Comparison of ENCODE assay signal across 8 mouse cellular contexts in genomic region chrX:106187737-106188136, GRCm38 (mm10). TPM values are rescaled to one million over a fixed set of nuclear protein-coding genes. Genes with fewer than 3 reads are reported as not detected.
DNase-seq lines count a peak whose midpoint lies in the region; ATAC-seq and TF ChIP-seq lines count a peak whose summit lies in the region.

No protein-coding gene starts in this region.

- no peaks in the 10 kb centered on the region for H3K27me3 ChIP-seq in heart, adult 2 months (ENCODE audit: control insufficient read depth, insufficient read depth, low read length)
- H3K27me3 ChIP-seq in embryonic facial prominence, embryonic 15.5 days = no peaks in the 10 kb centered on the region
- H3K27me3 ChIP-seq in hindbrain, embryonic 11.5 days (ENCODE audit: control insufficient read depth, insufficient read depth, low read length) = no peaks in the 10 kb centered on the region
- H3K27me3 ChIP-seq in limb, embryonic 12.5 days = peaks cover 8% of the 10 kb centered on the region; the same call in 1 of the 2 replicates
- H3K27me3 ChIP-seq in midbrain, embryonic 13.5 days = no peaks in the 10 kb centered on the region; the same call in 1 of the 2 replicates

- peak overlapping the region; percentile 51 for H3K4me3 ChIP-seq in heart, adult 2 months
- H3K4me3 ChIP-seq in embryonic facial prominence, embryonic 15.5 days (replicated peaks) = peak overlapping the region; percentile 51
- H3K4me3 ChIP-seq in hindbrain, embryonic 11.5 days (ENCODE audit: low read depth, low read length) = peak overlapping the region; percentile 54
- H3K4me3 ChIP-seq in limb, embryonic 12.5 days (replicated peaks) = peak overlapping the region; percentile 55
- H3K4me3 ChIP-seq in midbrain, embryonic 13.5 days (replicated peaks) = peak overlapping the region; percentile 57

- peak; percentile 23 to 42 for DNase-seq in heart, adult 2 months
- no peak for DNase-seq in heart, adult 8-10 months (ENCODE audit: low spot score)
- DNase-seq in adrenal gland, adult 8-10 months = peak; percentile 23
- no peak for DNase-seq in hindbrain, embryonic 11.5 days (ENCODE audit: low spot score)
- peak; percentile 3 for DNase-seq in thymus, postnatal 0 days (ENCODE audit: low spot score)

- H3K79me2 ChIP-seq in heart, adult 2 months (replicated peaks; ENCODE audit: control insufficient read depth, insufficient read depth, low read length) = no peaks in the 10 kb centered on the region; the same call in 1 of the 2 replicates

- H3K4me1 ChIP-seq in heart, adult 2 months (ENCODE audit: control insufficient read depth, insufficient read depth, low read length) = peaks cover 6% of the 10 kb centered on the region
- 0 out of 2 replicates have a peak, but pooled peaks cover 7% of the 10 kb centered on the region for H3K4me1 ChIP-seq in embryonic facial prominence, embryonic 15.5 days
- no peaks in the 10 kb centered on the region for H3K4me1 ChIP-seq in hindbrain, embryonic 11.5 days (replicated peaks; ENCODE audit: control insufficient read depth, insufficient read depth, low read length)
- peaks cover 13% of the 10 kb centered on the region for H3K4me1 ChIP-seq in limb, embryonic 12.5 days (replicated peaks)
- H3K4me1 ChIP-seq in midbrain, embryonic 13.5 days (replicated peaks) = peaks cover 31% of the 10 kb centered on the region

- ATAC-seq in embryonic facial prominence, embryonic 15.5 days (ENCODE audit: insufficient number of reproducible peaks, low FRiP score, low TSS enrichment, low read depth) = no peak
- ATAC-seq in hindbrain, embryonic 11.5 days (ENCODE audit: low FRiP score) = no peak
- ATAC-seq in limb, embryonic 12.5 days (ENCODE audit: insufficient number of reproducible peaks, insufficient read depth, low FRiP score, low TSS enrichment, low read depth) = no peak
- ATAC-seq in midbrain, embryonic 13.5 days = no peak

- H3K9me3 ChIP-seq in embryonic facial prominence, embryonic 15.5 days (replicated peaks) = no peaks in the 10 kb centered on the region
- H3K9me3 ChIP-seq in hindbrain, embryonic 11.5 days (ENCODE audit: control insufficient read depth, low read length) = no peaks in the 10 kb centered on the region
- H3K9me3 ChIP-seq in limb, embryonic 12.5 days = no peaks in the 10 kb centered on the region
- H3K9me3 ChIP-seq in midbrain, embryonic 13.5 days = no peaks in the 10 kb centered on the region

- peak overlapping the region; percentile 75 for H3K27ac ChIP-seq in heart, adult 2 months
- H3K27ac ChIP-seq in embryonic facial prominence, embryonic 15.5 days (replicated peaks) = peak overlapping the region; percentile 69
- H3K27ac ChIP-seq in hindbrain, embryonic 11.5 days (ENCODE audit: low read depth, low read length) = no peak overlapping the region
- H3K27ac ChIP-seq in limb, embryonic 12.5 days = peak overlapping the region; percentile 77; the same call in 1 of the 2 replicates
- H3K27ac ChIP-seq in midbrain, embryonic 13.5 days = peak overlapping the region; percentile 35; the same call in 1 of the 2 replicates

- peak overlapping the region; percentile 53 for H3K4me2 ChIP-seq in embryonic facial prominence, embryonic 15.5 days (replicated peaks)
- H3K4me2 ChIP-seq in hindbrain, embryonic 11.5 days (replicated peaks; ENCODE audit: low read depth, low read length) = peak overlapping the region; percentile 54
- H3K4me2 ChIP-seq in limb, embryonic 12.5 days = peak overlapping the region; percentile 63
- peak overlapping the region; percentile 69 for H3K4me2 ChIP-seq in midbrain, embryonic 13.5 days (replicated peaks)

- H3K36me3 ChIP-seq in heart, adult 2 months (ENCODE audit: control insufficient read depth, insufficient read depth, low read length) = peaks cover 14% of the 10 kb centered on the region
- no peaks in the 10 kb centered on the region for H3K36me3 ChIP-seq in embryonic facial prominence, embryonic 15.5 days
- no peaks in the 10 kb centered on the region for H3K36me3 ChIP-seq in hindbrain, embryonic 11.5 days (ENCODE audit: control insufficient read depth, insufficient read depth, low read length)
- peaks cover 8% of the 10 kb centered on the region; the same call in 1 of the 2 replicates for H3K36me3 ChIP-seq in limb, embryonic 12.5 days
- no peaks in the 10 kb centered on the region for H3K36me3 ChIP-seq in midbrain, embryonic 13.5 days

- TF ChIP-seq POLR2A in heart, adult 2 months (IDR thresholded peaks at IDR 0.05; ENCODE audit: insufficient read depth, low read depth, low read length) = no peak

- H3K9ac ChIP-seq in heart, adult 2 months (ENCODE audit: low read depth, low read length) = peak overlapping the region; percentile 35
- H3K9ac ChIP-seq in embryonic facial prominence, embryonic 15.5 days = peak overlapping the region; percentile 28
- peak overlapping the region; percentile 57 for H3K9ac ChIP-seq in hindbrain, embryonic 11.5 days (ENCODE audit: low read depth, low read length)
- H3K9ac ChIP-seq in limb, embryonic 12.5 days (replicated peaks) = peak overlapping the region; percentile 67
- H3K9ac ChIP-seq in midbrain, embryonic 13.5 days (replicated peaks) = peak overlapping the region; percentile 71

- 17% methylated on average over 12 of the region's 12 CpGs for WGBS in heart, adult 2 months
- 16% methylated on average over 12 of the region's 12 CpGs for WGBS in embryonic facial prominence, embryonic 15.5 days
- 20% methylated on average over 12 of the region's 12 CpGs for WGBS in hindbrain, embryonic 11.5 days
- WGBS in limb, embryonic 12.5 days = 25% methylated on average over 12 of the region's 12 CpGs
- 22% methylated on average over 12 of the region's 12 CpGs for WGBS in midbrain, embryonic 13.5 days

- TF ChIP-seq EP300 in heart, adult 2 months (IDR thresholded peaks at IDR 0.05; ENCODE audit: insufficient read depth, low read depth, low read length) = no peak

- intact Hi-C loops in heart, adult 2 months (cut with DNase I) = loop anchor here (5.0 to 10.0 kb wide), 2 partner anchors 160 to 263 kb away; partner anchors contain the start of genes Atp7a and Atrx

- no peak for TF ChIP-seq CTCF in heart, adult 2 months (IDR thresholded peaks at IDR 0.05)

RNA-seq across cellular contexts. Expression of gene Pgk1, which starts 0.8 kb away (rescaled TPM):
- 100 to 1,000 TPM; 424 to 456 TPM for total RNA-seq in heart, adult 2 months (2021)
- 237 and 484 TPM in 2 replicates for polyA plus RNA-seq in heart, adult 2 months (2012; rRNA removed)
- 100 to 1,000 TPM; 423 to 432 (median 428) TPM for total RNA-seq in heart, adult 8-10 months (2022)
- 100 to 1,000 TPM; 247 to 334 (median 294) TPM for total RNA-seq in adrenal gland, adult 8-10 months (2022)
- polyA plus RNA-seq in embryonic facial prominence, embryonic 15.5 days (2015; fragmentation: Nextera tagmentation; extraction: Ambion mirVana) = 281 and 326 TPM in 2 replicates
- polyA plus RNA-seq in hindbrain, embryonic 11.5 days (2014; fragmentation: Nextera tagmentation; extraction: Ambion mirVana) = 413 and 443 TPM in 2 replicates
- polyA plus RNA-seq in limb, embryonic 12.5 days (2016; fragmentation: Nextera tagmentation; extraction: Ambion mirVana) = 337 and 358 TPM in 2 replicates
- 263 and 273 TPM in 2 replicates for polyA plus RNA-seq in midbrain, embryonic 13.5 days (2015; fragmentation: Nextera tagmentation; extraction: Ambion mirVana)
- polyA plus RNA-seq in thymus, postnatal 0 days (2015; fragmentation: Nextera tagmentation; extraction: Ambion mirVana) = 236 and 245 TPM in 2 replicates

RNA-seq across cellular contexts. Expression of gene Taf9b, which starts 33.2 kb away (rescaled TPM):
- total RNA-seq in heart, adult 2 months (2021) = 10 to 100 TPM in 1 of 2 experiments, 1 to 10 TPM in 1; 8.2 to 10.1 TPM
- 8.0 and 13.5 TPM in 2 replicates for polyA plus RNA-seq in heart, adult 2 months (2012; rRNA removed)
- total RNA-seq in heart, adult 8-10 months (2022) = 10 to 100 TPM in 2 of 4 experiments, 1 to 10 TPM in 2; 7.0 to 12.5 (median 10.6) TPM
- total RNA-seq in adrenal gland, adult 8-10 months (2022) = 10 to 100 TPM; 19.6 to 28.2 (median 20.1) TPM
- 9.2 and 9.5 TPM in 2 replicates for polyA plus RNA-seq in embryonic facial prominence, embryonic 15.5 days (2015; fragmentation: Nextera tagmentation; extraction: Ambion mirVana)
- 13.9 and 18.6 TPM in 2 replicates for polyA plus RNA-seq in hindbrain, embryonic 11.5 days (2014; fragmentation: Nextera tagmentation; extraction: Ambion mirVana)
- polyA plus RNA-seq in limb, embryonic 12.5 days (2016; fragmentation: Nextera tagmentation; extraction: Ambion mirVana) = 6.5 and 8.5 TPM in 2 replicates
- polyA plus RNA-seq in midbrain, embryonic 13.5 days (2015; fragmentation: Nextera tagmentation; extraction: Ambion mirVana) = 12.1 and 14.3 TPM in 2 replicates
- polyA plus RNA-seq in thymus, postnatal 0 days (2015; fragmentation: Nextera tagmentation; extraction: Ambion mirVana) = 10.8 and 13.7 TPM in 2 replicates

RNA-seq across cellular contexts. Expression of gene Tlr13, which starts 44.7 kb away (rescaled TPM):
- 1 to 10 TPM; 1.7 to 1.8 TPM for total RNA-seq in heart, adult 2 months (2021)
- 0.57 and 0.82 TPM in 2 replicates for polyA plus RNA-seq in heart, adult 2 months (2012; rRNA removed)
- total RNA-seq in heart, adult 8-10 months (2022) = 1 to 10 TPM; 1.1 to 2.2 (median 1.1) TPM
- total RNA-seq in adrenal gland, adult 8-10 months (2022) = 1 to 10 TPM; 3.0 to 7.0 (median 5.0) TPM
- 1.00 and 1.3 TPM in 2 replicates for polyA plus RNA-seq in embryonic facial prominence, embryonic 15.5 days (2015; fragmentation: Nextera tagmentation; extraction: Ambion mirVana)
- polyA plus RNA-seq in hindbrain, embryonic 11.5 days (2014; fragmentation: Nextera tagmentation; extraction: Ambion mirVana) = 0.35 and 0.51 TPM in 2 replicates
- 0.31 and 0.35 TPM in 2 replicates for polyA plus RNA-seq in limb, embryonic 12.5 days (2016; fragmentation: Nextera tagmentation; extraction: Ambion mirVana)
- 0.17 and 0.21 TPM in 2 replicates for polyA plus RNA-seq in midbrain, embryonic 13.5 days (2015; fragmentation: Nextera tagmentation; extraction: Ambion mirVana)
- polyA plus RNA-seq in thymus, postnatal 0 days (2015; fragmentation: Nextera tagmentation; extraction: Ambion mirVana) = 0.87 and 0.89 TPM in 2 replicates

Comparison
In these comparisons a context has a peak if more than half of its experiments do, and no peak if none do; other contexts are left out.
1. DNase-seq: peak in heart, adult 2 months (2 of 2), adrenal gland, adult 8-10 months (single experiment) and thymus, postnatal 0 days (single experiment); none in heart, adult 8-10 months (single experiment) and hindbrain, embryonic 11.5 days (single experiment).
2. Peak in every context shown above with its lines, with median percentiles within 50 percentile points of each other: H3K4me3 ChIP-seq, H3K9ac ChIP-seq and H3K4me2 ChIP-seq.